Mouse (Mus musculus) forebrain, postnatal 0 days (tissue): ENCODE measurements at regions not wholly inside any gene's neighbourhood (a gene's known extent, or its start where the extent isn't known, plus 50 kb on each side); places are given as distances from the start of the nearest gene placed in this dataset.
A peak's percentile ranks its signal among the peaks of the same experiment; 100 is the strongest.

Experiments
- ATAC-seq: fragments of 200-750 bp; cut with Nextera tagmentation; 2 replicates; pipeline ENCODE4 v1.8.0; 2017; ENCODE audit warnings: mild to moderate bottlenecking, moderate library complexity
- DNase-seq: peaks from one replicate; pipeline ENCODE4 v3.0.0-alpha.2; 2015
- H3K27ac ChIP-seq: fragments of 300-500 bp; sonication (generic); 2 replicates; pipeline ENCODE4 v1.5.1; 2014; ENCODE audit warnings: low read depth, mild to moderate bottlenecking, antibody characterized with exemption, low read length, moderate library complexity, mixed read lengths
- H3K27me3 ChIP-seq: fragments of 300-500 bp; sonication (generic); 2 replicates; pipeline ENCODE4 v1.6.1; 2014; ENCODE audit warnings: mild to moderate bottlenecking, low read length, mixed read lengths; ENCODE audit not compliant: insufficient read depth
- H3K36me3 ChIP-seq: fragments of 300-500 bp; sonication (generic); 2 replicates; pipeline ENCODE4 v1.6.1; 2014; ENCODE audit warnings: mild to moderate bottlenecking, moderate library complexity; ENCODE audit not compliant: insufficient read depth
- H3K4me1 ChIP-seq: fragments of 300-500 bp; sonication (generic); 2 replicates; pipeline ENCODE4 v1.6.1; 2014; ENCODE audit warnings: antibody characterized with exemption; ENCODE audit not compliant: insufficient read depth
- H3K4me2 ChIP-seq: fragments of 300-500 bp; sonication (generic); 2 replicates; pipeline ENCODE4 v1.6.1; 2014; ENCODE audit warnings: low read depth, mild to moderate bottlenecking, moderate library complexity
- H3K4me3 ChIP-seq: fragments of 300-500 bp; sonication (generic); 2 replicates; pipeline ENCODE4 v1.5.1; 2014; ENCODE audit warnings: low read depth, low read length, mixed read lengths
- H3K9ac ChIP-seq: fragments of 300-500 bp; sonication (generic); 2 replicates; pipeline ENCODE4 v1.6.1; 2014; ENCODE audit warnings: mild to moderate bottlenecking
- H3K9me3 ChIP-seq: fragments of 300-500 bp; sonication (generic); 2 replicates; pipeline ENCODE4 v1.6.1; 2016; ENCODE audit warnings: low read length
- CTCF ChIP-seq: sonication (generic); IDR thresholded peaks from 2 replicates; pipeline ENCODE4 v1.5.1; 2016; ENCODE audit warnings: antibody characterized with exemption, control low read depth, low read depth
- WGBS: fragments of 180-500 bp; shearing (Covaris S2); extraction: QIAGEN DNeasy Blood & Tissue Kit; methylation state at CpG from one replicate; pipeline ENCODE4 v1.1.7; 2014; 5-methylcytosine and 5-hydroxymethylcytosine counted together

GRCm38 (mm10) chr12:71641486-71641885 lies 189.4 kb upstream of the Daam1 start:
- Histone ChIP-seq H3K9ac (no peak overlapping the region), H3K9me3 (no peaks in the 10 kb centered on the region), H3K27me3 (no peaks in the 10 kb centered on the region), H3K27ac (no peak overlapping the region), H3K36me3 (no peaks in the 10 kb centered on the region), H3K4me3 (no peak overlapping the region), H3K4me2 (no peak overlapping the region), H3K4me1 (0 out of 2 replicates have a peak, but pooled peaks cover 10% of the 10 kb centered on the region)
- no peak for DNase-seq
- no peak for ATAC-seq
- WGBS = 84% methylated on average over 2 of the region's 2 CpGs
- no peak for TF ChIP-seq CTCF

- no peak overlapping the region for H3K4me3 ChIP-seq
- no peak overlapping the region for H3K9ac ChIP-seq
- H3K27ac ChIP-seq = no peak overlapping the region
- H3K9me3 ChIP-seq = no peaks in the 10 kb centered on the region
- no peaks in the 10 kb centered on the region for H3K36me3 ChIP-seq
- no peaks in the 10 kb centered on the region for H3K27me3 ChIP-seq
- WGBS = 80% methylated on average over 8 of the region's 8 CpGs
- no peak overlapping the region for H3K4me2 ChIP-seq
- ATAC-seq (no peak), DNase-seq (no peak)
- H3K4me1 ChIP-seq = 0 out of 2 replicates have a peak, but pooled peaks cover 10% of the 10 kb centered on the region
- no peak for TF ChIP-seq CTCF
Measured at GRCm38 (mm10) chr12:71642797-71643337, 188.0 kb upstream of the Daam1 start.

GRCm38 (mm10) chr12:71651251-71651650 lies 179.6 kb upstream of the Daam1 start:
- no peak for DNase-seq
- Histone ChIP-seq H3K27me3 (no peaks in the 10 kb centered on the region), H3K9ac (no peak overlapping the region), H3K4me1 (no peaks in the 10 kb centered on the region), H3K27ac (no peak overlapping the region), H3K36me3 (no peaks in the 10 kb centered on the region), H3K9me3 (no peaks in the 10 kb centered on the region), H3K4me2 (no peak overlapping the region), H3K4me3 (no peak overlapping the region)
- 83% methylated on average over 2 of the region's 2 CpGs for WGBS
- TF ChIP-seq CTCF = no peak; the same call in 1 of the 2 replicates
- no peak for ATAC-seq

- Histone ChIP-seq H3K4me3 (no peak overlapping the region), H3K27ac (peak overlapping the region; percentile 67), H3K4me2 (no peak overlapping the region), H3K36me3 (no peaks in the 10 kb centered on the region), H3K9ac (0 out of 2 replicates have a peak overlapping the region, but pooled peaks have one; percentile 3), H3K9me3 (no peaks in the 10 kb centered on the region), H3K27me3 (no peaks in the 10 kb centered on the region), H3K4me1 (peaks cover 12% of the 10 kb centered on the region)
- WGBS = 57% methylated on average over 10 of the region's 10 CpGs
- peak; percentile 88 for ATAC-seq
- no peak for TF ChIP-seq CTCF
- peak; percentile 76 for DNase-seq
Measured at GRCm38 (mm10) chr12:71693346-71694038, 137.4 kb upstream of the Daam1 start.

GRCm38 (mm10) chr12:71701753-71702152 lies 129.1 kb upstream of the Daam1 start:
- 67% methylated on average over 2 of the region's 2 CpGs for WGBS
- Histone ChIP-seq H3K4me2 (no peak overlapping the region), H3K9me3 (no peaks in the 10 kb centered on the region), H3K4me1 (no peaks in the 10 kb centered on the region), H3K27ac (no peak overlapping the region), H3K27me3 (no peaks in the 10 kb centered on the region), H3K9ac (no peak overlapping the region), H3K36me3 (no peaks in the 10 kb centered on the region), H3K4me3 (no peak overlapping the region)
- peak; percentile 64 for DNase-seq
- no peak for ATAC-seq
- TF ChIP-seq CTCF = peak; percentile 68

GRCm38 (mm10) chr12:71702181-71702580 lies 128.7 kb upstream of the Daam1 start:
- WGBS = 83% methylated on average over 11 of the region's 11 CpGs
- H3K9ac ChIP-seq = no peak overlapping the region
- no peaks in the 10 kb centered on the region for H3K36me3 ChIP-seq
- no peaks in the 10 kb centered on the region for H3K9me3 ChIP-seq
- peak; percentile 23; the same call in 1 of the 2 replicates for ATAC-seq
- no peak for TF ChIP-seq CTCF
- no peaks in the 10 kb centered on the region for H3K27me3 ChIP-seq
- H3K4me2 ChIP-seq = no peak overlapping the region
- DNase-seq = no peak
- H3K4me3 ChIP-seq = no peak overlapping the region
- no peaks in the 10 kb centered on the region for H3K4me1 ChIP-seq
- H3K27ac ChIP-seq = no peak overlapping the region

- no peak overlapping the region for H3K4me2 ChIP-seq
- no peaks in the 10 kb centered on the region for H3K36me3 ChIP-seq
- no peaks in the 10 kb centered on the region for H3K27me3 ChIP-seq
- 0 out of 2 replicates have a peak, but pooled peaks cover 4% of the 10 kb centered on the region for H3K4me1 ChIP-seq
- 90% methylated on average over 13 of the region's 13 CpGs for WGBS
- H3K4me3 ChIP-seq = no peak overlapping the region
- no peak overlapping the region for H3K9ac ChIP-seq
- H3K27ac ChIP-seq = no peak overlapping the region
- no peak for DNase-seq
- no peak for TF ChIP-seq CTCF
- ATAC-seq = no peak
- H3K9me3 ChIP-seq = no peaks in the 10 kb centered on the region
Measured at GRCm38 (mm10) chr12:71703146-71703902, 127.6 kb upstream of the Daam1 start.
